Mouse (Mus musculus): ENCODE results near the gene Rab3il1. TPM values are rescaled to one million over a fixed set of nuclear protein-coding genes. Genes with fewer than 3 reads are reported as not detected.
A peak's percentile ranks its signal among the peaks of the same experiment; 100 is the strongest.

Rab3il1 gene
- polyA plus RNA-seq, 1 experiment from 2014 or later, result 63.6 TPM

DNA sequence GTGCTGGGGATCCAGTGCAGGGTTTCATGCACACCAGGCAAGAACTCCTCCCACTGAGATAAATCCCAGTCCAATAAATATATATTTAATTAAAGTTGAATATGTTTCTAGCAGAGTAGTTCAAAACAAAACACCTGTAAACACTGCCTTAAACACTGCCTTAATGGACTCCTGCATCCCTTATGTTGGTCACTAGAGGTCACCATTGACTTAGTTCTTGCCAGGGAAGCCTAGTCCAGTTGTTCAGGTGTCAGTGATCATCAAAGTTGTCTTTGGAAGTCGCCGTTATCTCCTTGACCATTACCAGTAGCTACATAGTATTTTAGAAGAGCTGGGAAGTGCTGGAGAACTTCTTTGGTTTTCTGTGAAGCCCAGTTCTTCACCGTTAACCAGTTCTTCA lies 1.1 kb upstream of the Rab3il1 start:
- Histone ChIP-seq H3K4me2 (replicated peaks; ENCODE audit: low read depth) (no peak overlapping the region), H3K9ac (ENCODE audit: low read depth, low read length) (no peak overlapping the region), H3K27ac (ENCODE audit: low read depth, low read length) (no peak overlapping the region), H3K4me3 (ENCODE audit: low read depth, low read length) (no peak overlapping the region), H3K27me3 (replicated peaks; ENCODE audit: control insufficient read depth, insufficient read depth, low read length) (no peaks in the 10 kb centered on the region), H3K4me1 (replicated peaks; ENCODE audit: control insufficient read depth, insufficient read depth, low read length) (no peaks in the 10 kb centered on the region), H3K36me3 (ENCODE audit: control insufficient read depth, insufficient read depth) (no peaks in the 10 kb centered on the region), H3K9me3 (ENCODE audit: control insufficient read depth) (no peaks in the 10 kb centered on the region)
- ATAC-seq, result peak; percentile 42; the same call in 1 of the 2 replicates
- peak; percentile 90 for TF ChIP-seq CTCF (IDR thresholded peaks at IDR 0.05; ENCODE audit: low read depth)
- WGBS, result 19% methylated on average over 3 of the region's 3 CpGs

DNA sequence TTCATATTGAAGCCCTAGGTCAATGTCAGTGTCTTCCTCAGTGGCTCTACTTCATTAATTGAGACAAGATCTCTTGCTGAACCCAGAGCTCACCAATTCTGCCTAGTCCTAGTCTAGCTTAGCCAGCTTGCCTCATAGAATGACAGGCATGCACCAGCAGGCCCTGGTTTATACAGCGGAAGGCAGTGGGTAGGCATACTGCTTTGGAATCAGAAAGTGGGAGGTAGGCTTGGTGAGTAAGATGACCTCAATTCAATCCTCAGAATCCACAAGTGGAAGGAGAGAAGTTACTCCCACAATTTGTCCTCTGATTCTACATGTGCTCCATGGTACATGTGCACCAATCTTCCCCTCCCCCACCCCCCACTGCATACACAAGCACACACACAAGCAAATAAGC lies 2.2 kb downstream of the Rab3il1 start:
- Histone ChIP-seq H3K27me3 (replicated peaks; ENCODE audit: control insufficient read depth, insufficient read depth, low read length) (no peaks in the 10 kb centered on the region), H3K4me3 (ENCODE audit: low read depth, low read length) (no peak overlapping the region), H3K4me2 (replicated peaks; ENCODE audit: low read depth) (no peak overlapping the region), H3K9ac (ENCODE audit: low read depth, low read length) (no peak overlapping the region), H3K4me1 (replicated peaks; ENCODE audit: control insufficient read depth, insufficient read depth, low read length) (no peaks in the 10 kb centered on the region), H3K36me3 (ENCODE audit: control insufficient read depth, insufficient read depth) (no peaks in the 10 kb centered on the region), H3K27ac (ENCODE audit: low read depth, low read length) (no peak overlapping the region), H3K9me3 (ENCODE audit: control insufficient read depth) (no peaks in the 10 kb centered on the region)
- 90% methylated on average over 1 of the region's 1 CpGs for WGBS
- no peak for ATAC-seq
- TF ChIP-seq CTCF (IDR thresholded peaks at IDR 0.05; ENCODE audit: low read depth), result no peak

DNA sequence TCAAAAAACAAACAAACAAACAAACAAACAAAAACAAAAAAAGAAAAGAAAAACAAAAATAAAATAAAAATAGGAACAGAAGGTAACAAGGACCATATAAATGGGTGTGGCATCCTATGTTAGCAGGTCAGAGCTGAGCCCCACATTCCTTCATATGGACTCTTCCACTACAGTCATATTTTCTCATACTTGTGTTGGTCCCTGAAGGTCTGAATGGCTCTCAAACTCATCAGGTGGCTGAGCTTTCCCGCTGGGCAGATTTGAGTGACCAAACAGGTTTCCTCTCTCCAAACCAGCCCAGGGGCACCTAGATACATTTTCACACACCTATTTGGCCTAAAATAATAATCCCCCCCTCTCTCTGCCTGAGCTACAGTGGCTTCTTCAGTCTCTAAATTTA lies 9.9 kb downstream of the Rab3il1 start:
- no peak for ATAC-seq
- H3K9ac ChIP-seq (ENCODE audit: low read depth, low read length), result no peak overlapping the region
- H3K9me3 ChIP-seq (ENCODE audit: control insufficient read depth), result no peaks in the 10 kb centered on the region
- no peak overlapping the region for H3K27ac ChIP-seq (ENCODE audit: low read depth, low read length)
- H3K36me3 ChIP-seq (ENCODE audit: control insufficient read depth, insufficient read depth), result no peaks in the 10 kb centered on the region
- peaks cover 8% of the 10 kb centered on the region; the same call in 1 of the 2 replicates for H3K4me1 ChIP-seq (replicated peaks; ENCODE audit: control insufficient read depth, insufficient read depth, low read length)
- H3K4me2 ChIP-seq (replicated peaks; ENCODE audit: low read depth), result no peak overlapping the region
- no peak for TF ChIP-seq CTCF (IDR thresholded peaks at IDR 0.05; ENCODE audit: low read depth)
- WGBS, result 76% methylated on average over 1 of the region's 1 CpGs
- H3K4me3 ChIP-seq (ENCODE audit: low read depth, low read length), result no peak overlapping the region
- no peaks in the 10 kb centered on the region for H3K27me3 ChIP-seq (replicated peaks; ENCODE audit: control insufficient read depth, insufficient read depth, low read length)

DNA sequence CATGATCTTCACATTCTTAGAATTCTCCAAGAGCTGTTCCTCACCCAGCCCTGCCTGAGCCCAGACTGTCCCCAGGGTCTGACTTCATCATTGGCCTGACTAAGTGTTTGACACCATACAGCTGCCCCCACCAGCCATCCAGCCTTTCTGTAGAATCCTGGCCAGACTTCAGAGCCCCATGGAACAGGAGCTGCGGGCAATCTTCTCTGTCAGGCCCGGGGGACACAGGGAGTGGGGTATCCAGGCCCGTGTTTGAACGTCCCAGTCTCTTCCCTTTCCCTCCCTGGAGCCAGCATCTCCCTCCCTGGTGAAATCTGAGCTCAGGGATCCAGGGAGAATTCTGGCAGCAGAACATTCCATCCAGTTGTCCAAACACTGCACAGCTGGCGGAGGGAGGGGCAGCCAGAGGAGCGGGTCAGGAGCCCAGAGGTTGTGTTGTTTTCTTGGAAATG lies 11.4 kb downstream of the Rab3il1 start:
- TF ChIP-seq CTCF (IDR thresholded peaks at IDR 0.05; ENCODE audit: low read depth), result no peak

DNA sequence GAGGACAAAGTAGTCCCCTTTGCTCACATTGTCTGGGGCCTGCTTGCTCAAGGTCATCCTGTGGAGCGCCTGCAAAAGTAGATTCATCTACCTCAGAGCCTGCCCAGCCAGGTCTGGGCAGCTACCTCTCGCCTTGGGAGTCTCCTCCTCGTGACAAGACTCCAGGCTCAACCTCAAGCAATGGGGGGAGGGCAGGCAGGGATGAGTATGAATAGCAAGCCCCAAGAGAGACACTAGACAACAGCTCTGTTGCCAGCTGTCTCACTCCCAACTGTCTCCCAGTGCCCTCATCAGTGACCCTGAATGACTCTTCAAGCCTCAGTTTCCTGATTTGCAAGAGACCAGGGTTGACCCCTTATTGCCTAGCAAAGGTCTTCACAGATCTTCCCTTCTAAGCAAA lies 11.9 kb downstream of the Rab3il1 start:
- H3K27ac ChIP-seq (ENCODE audit: low read depth, low read length), result 0 out of 2 replicates have a peak overlapping the region, but pooled peaks have one; percentile 1
- peaks cover 9% of the 10 kb centered on the region for H3K4me1 ChIP-seq (replicated peaks; ENCODE audit: control insufficient read depth, insufficient read depth, low read length)
- no peak overlapping the region for H3K9ac ChIP-seq (ENCODE audit: low read depth, low read length)
- H3K4me3 ChIP-seq (ENCODE audit: low read depth, low read length), result no peak overlapping the region
- WGBS, result 46% methylated on average over 3 of the region's 3 CpGs
- ATAC-seq, result no peak
- no peaks in the 10 kb centered on the region for H3K36me3 ChIP-seq (ENCODE audit: control insufficient read depth, insufficient read depth)
- H3K4me2 ChIP-seq (replicated peaks; ENCODE audit: low read depth), result no peak overlapping the region
- H3K9me3 ChIP-seq (ENCODE audit: control insufficient read depth), result no peaks in the 10 kb centered on the region
- TF ChIP-seq CTCF (IDR thresholded peaks at IDR 0.05; ENCODE audit: low read depth), result no peak
- no peaks in the 10 kb centered on the region for H3K27me3 ChIP-seq (replicated peaks; ENCODE audit: control insufficient read depth, insufficient read depth, low read length)

More for the DNA sequence above, 11.4 kb downstream of the Rab3il1 start:
- 34% methylated on average over 6 of the region's 6 CpGs for whole genome bisulfite sequencing
- H3K9me3 ChIP-seq (ENCODE audit: control insufficient read depth), result no peaks in the 10 kb centered on the region
- no peak overlapping the region for H3K4me3 ChIP-seq (ENCODE audit: low read depth, low read length)
- no peak overlapping the region for H3K4me2 ChIP-seq (replicated peaks; ENCODE audit: low read depth)
- H3K9ac ChIP-seq (ENCODE audit: low read depth, low read length), result no peak overlapping the region
- no peak for ATAC-seq
- no peaks in the 10 kb centered on the region for H3K27me3 ChIP-seq (replicated peaks; ENCODE audit: control insufficient read depth, insufficient read depth, low read length)
- no peaks in the 10 kb centered on the region for H3K36me3 ChIP-seq (ENCODE audit: control insufficient read depth, insufficient read depth)
- peak overlapping the region; percentile 50 for H3K27ac ChIP-seq (ENCODE audit: low read depth, low read length)
- peaks cover 8% of the 10 kb centered on the region for H3K4me1 ChIP-seq (replicated peaks; ENCODE audit: control insufficient read depth, insufficient read depth, low read length)

DNA sequence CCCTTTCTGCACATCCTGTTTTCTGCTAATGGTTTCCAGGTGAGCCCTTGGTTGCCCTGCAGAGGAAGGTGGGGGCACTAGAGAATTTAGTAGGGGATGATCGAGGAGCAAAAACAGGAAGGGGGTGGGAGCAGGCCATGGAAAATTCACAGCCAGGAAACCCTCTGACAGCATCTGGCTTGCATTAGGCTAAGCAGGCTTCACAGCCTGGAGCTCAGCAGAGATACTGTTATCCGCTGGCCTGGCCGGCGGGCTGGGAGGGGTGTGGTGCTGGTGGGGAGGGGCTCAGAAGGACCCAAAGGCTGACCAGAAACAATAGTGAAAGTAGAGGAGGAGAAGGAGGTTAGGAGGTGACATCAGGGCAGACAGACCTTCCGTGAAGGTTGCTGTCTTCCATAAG lies 12.4 kb downstream of the Rab3il1 start:
- TF ChIP-seq CTCF (IDR thresholded peaks at IDR 0.05; ENCODE audit: low read depth), result no peak
- Histone ChIP-seq H3K9me3 (ENCODE audit: control insufficient read depth) (no peaks in the 10 kb centered on the region), H3K4me3 (ENCODE audit: low read depth, low read length) (no peak overlapping the region), H3K9ac (ENCODE audit: low read depth, low read length) (no peak overlapping the region), H3K4me2 (replicated peaks; ENCODE audit: low read depth) (no peak overlapping the region), H3K36me3 (ENCODE audit: control insufficient read depth, insufficient read depth) (no peaks in the 10 kb centered on the region), H3K27me3 (replicated peaks; ENCODE audit: control insufficient read depth, insufficient read depth, low read length) (no peaks in the 10 kb centered on the region), H3K27ac (ENCODE audit: low read depth, low read length) (0 out of 2 replicates have a peak overlapping the region, but pooled peaks have one; percentile 1), H3K4me1 (replicated peaks; ENCODE audit: control insufficient read depth, insufficient read depth, low read length) (peaks cover 14% of the 10 kb centered on the region)
- WGBS, result 31% methylated on average over 5 of the region's 5 CpGs
- no peak for ATAC-seq

DNA sequence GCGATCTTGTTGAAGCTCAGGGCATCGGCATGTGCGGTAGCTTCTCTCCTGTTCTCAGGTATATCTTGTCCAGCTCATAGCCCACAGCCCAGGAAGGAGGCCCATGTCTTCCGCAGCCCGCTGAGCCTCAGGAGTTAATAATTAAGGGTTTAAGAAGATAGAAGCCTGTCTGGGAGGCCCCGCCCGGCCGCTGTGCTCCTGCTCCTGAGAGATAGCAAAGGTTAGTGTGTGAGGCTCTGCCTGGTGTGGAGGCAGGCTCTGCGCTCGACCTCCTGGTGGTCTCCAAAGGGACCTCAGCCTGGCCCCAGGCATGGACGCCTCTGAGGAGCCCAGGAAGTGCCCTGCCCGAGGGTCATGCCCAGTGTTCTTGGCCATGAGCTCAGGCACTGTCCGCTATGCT lies 13.4 kb downstream of the Rab3il1 start:
- peaks cover 18% of the 10 kb centered on the region for H3K4me1 ChIP-seq (replicated peaks; ENCODE audit: control insufficient read depth, insufficient read depth, low read length)
- H3K9ac ChIP-seq (ENCODE audit: low read depth, low read length), result peak overlapping the region; percentile 34; the same call in 1 of the 2 replicates
- no peaks in the 10 kb centered on the region for H3K9me3 ChIP-seq (ENCODE audit: control insufficient read depth)
- ATAC-seq, result no peak
- H3K36me3 ChIP-seq (ENCODE audit: control insufficient read depth, insufficient read depth), result no peaks in the 10 kb centered on the region
- H3K4me2 ChIP-seq (replicated peaks; ENCODE audit: low read depth), result peak overlapping the region; percentile 63
- H3K27me3 ChIP-seq (replicated peaks; ENCODE audit: control insufficient read depth, insufficient read depth, low read length), result no peaks in the 10 kb centered on the region
- peak; percentile 19; the same call in 1 of the 2 replicates for TF ChIP-seq CTCF (IDR thresholded peaks at IDR 0.05; ENCODE audit: low read depth)
- H3K4me3 ChIP-seq (ENCODE audit: low read depth, low read length), result peak overlapping the region; percentile 21
- H3K27ac ChIP-seq (ENCODE audit: low read depth, low read length), result no peak overlapping the region
- WGBS, result 41% methylated on average over 13 of the region's 13 CpGs

All from intestine, postnatal 0 days (tissue).